Mouse (Mus musculus) limb, embryonic 11.5 days (tissue): Measurements from ENCODE around the gene Fam131a. TPM values are rescaled to one million over a fixed set of nuclear protein-coding genes. Genes with fewer than 3 reads are reported as not detected.
A peak's percentile ranks its signal among the peaks of the same experiment; 100 is the strongest.

Experiments
- ATAC-seq: fragments of 200-750 bp; cut with Nextera tagmentation; 2 replicates; pipeline ENCODE4 v1.8.0; 2017; ENCODE audit warnings: low read depth; ENCODE audit not compliant: insufficient number of reproducible peaks, low FRiP score, low TSS enrichment
- DNase-seq: peaks from one replicate; pipeline ENCODE4 v3.0.0-alpha.2; 2015; ENCODE audit warnings: low spot score
- H3K27ac ChIP-seq: fragments of 300-500 bp; sonication (generic); replicated peaks from 2 replicates; pipeline ENCODE4 v1.5.1; 2014; ENCODE audit warnings: low read depth, mild to moderate bottlenecking, low read length
- H3K27me3 ChIP-seq: fragments of 300-500 bp; sonication (generic); 2 replicates; pipeline ENCODE4 v1.6.1; 2014; ENCODE audit warnings: mild to moderate bottlenecking, low read length, mixed read lengths; ENCODE audit not compliant: control insufficient read depth, insufficient read depth
- H3K36me3 ChIP-seq: fragments of 300-500 bp; sonication (generic); 2 replicates; pipeline ENCODE4 v1.6.1; 2014; ENCODE audit warnings: mild to moderate bottlenecking, low read length, moderate library complexity, mixed read lengths; ENCODE audit not compliant: control insufficient read depth, insufficient read depth
- H3K4me1 ChIP-seq: fragments of 300-500 bp; sonication (generic); 2 replicates; pipeline ENCODE4 v1.6.1; 2014; ENCODE audit warnings: low read length, mixed read lengths; ENCODE audit not compliant: control insufficient read depth, insufficient read depth
- H3K4me2 ChIP-seq: fragments of 300-500 bp; sonication (generic); 2 replicates; pipeline ENCODE4 v1.6.1; 2014; ENCODE audit warnings: low read depth, mild to moderate bottlenecking, moderate library complexity; ENCODE audit not compliant: severe bottlenecking
- H3K4me3 ChIP-seq: fragments of 300-500 bp; sonication (generic); 2 replicates; pipeline ENCODE4 v1.5.1; 2014; ENCODE audit warnings: low read depth, low read length
- H3K9ac ChIP-seq: fragments of 300-500 bp; sonication (generic); 2 replicates; pipeline ENCODE4 v1.6.1; 2014; ENCODE audit warnings: mild to moderate bottlenecking, low read length
- H3K9me3 ChIP-seq: fragments of 300-500 bp; sonication (generic); 2 replicates; pipeline ENCODE4 v1.6.1; 2016; ENCODE audit warnings: low read length; ENCODE audit not compliant: control insufficient read depth
- WGBS: fragments of 180-500 bp; shearing (Covaris S2); extraction: QIAGEN DNeasy Blood & Tissue Kit; methylation state at CpG from one replicate; pipeline ENCODE4 v1.1.7; 2014; 5-methylcytosine and 5-hydroxymethylcytosine counted together
- polyA plus RNA-seq: library from polyadenylated mRNA; unstranded; fragments of >200 nt; fragmentation: Nextera tagmentation; extraction: Ambion mirVana; gene quantifications from 2 replicates; pipeline ENCODE4 v1.2.1, GENCODE M21; 2014

The Fam131a gene
- polyA plus RNA-seq, 1 experiment from 2014 or later: 3.5 TPM

DNA sequence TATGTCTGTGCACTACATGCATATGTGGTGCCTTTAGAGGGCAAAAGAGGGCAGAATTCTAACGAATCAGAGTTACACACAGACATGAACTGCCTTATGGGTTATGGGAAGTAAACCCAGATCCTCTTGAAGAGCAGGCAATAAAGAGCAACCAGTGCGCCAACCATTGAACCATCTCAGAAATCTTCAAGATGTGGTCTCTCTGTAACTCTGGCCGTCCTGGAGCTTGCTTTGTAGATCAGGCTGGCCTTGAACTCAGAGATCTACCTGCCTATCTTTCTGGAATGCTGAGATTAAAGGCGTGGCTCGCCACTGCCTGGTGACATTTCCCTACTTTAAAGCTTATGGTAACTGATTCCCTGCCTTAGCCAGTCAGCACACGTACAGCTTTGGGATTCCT is 21.2 kb upstream of the Fam131a start:
- H3K9me3 ChIP-seq: no peaks in the 10 kb centered on the region
- DNase-seq: no peak
- 30% methylated on average over 6 of the region's 6 CpGs for WGBS
- peaks cover 14% of the 10 kb centered on the region for H3K36me3 ChIP-seq
- 0 out of 2 replicates have a peak, but pooled peaks have one; percentile 6 for ATAC-seq
- H3K4me1 ChIP-seq: peaks cover 12% of the 10 kb centered on the region
- H3K9ac ChIP-seq: no peak overlapping the region
- no peaks in the 10 kb centered on the region for H3K27me3 ChIP-seq
- H3K27ac ChIP-seq: no peak overlapping the region
- H3K4me2 ChIP-seq: peak overlapping the region; percentile 39; the same call in 1 of the 2 replicates
- H3K4me3 ChIP-seq: peak overlapping the region; percentile 96

- Histone ChIP-seq H3K4me2 (peak overlapping the region; percentile 82), H3K36me3 (peaks cover 14% of the 10 kb centered on the region), H3K27ac (peak overlapping the region; percentile 94), H3K27me3 (no peaks in the 10 kb centered on the region), H3K4me1 (peaks cover 12% of the 10 kb centered on the region), H3K9ac (peak overlapping the region; percentile 95), H3K9me3 (no peaks in the 10 kb centered on the region), H3K4me3 (peak overlapping the region; percentile 96)
- ATAC-seq: peak; percentile 94
- WGBS: under 1% methylated on average over 33 of the region's 38 CpGs
- DNase-seq: peak; percentile 96
These were observed 20.5 kb upstream of the Fam131a start for GRCm38 (mm10) chr16:20672500-20672902.

DNA sequence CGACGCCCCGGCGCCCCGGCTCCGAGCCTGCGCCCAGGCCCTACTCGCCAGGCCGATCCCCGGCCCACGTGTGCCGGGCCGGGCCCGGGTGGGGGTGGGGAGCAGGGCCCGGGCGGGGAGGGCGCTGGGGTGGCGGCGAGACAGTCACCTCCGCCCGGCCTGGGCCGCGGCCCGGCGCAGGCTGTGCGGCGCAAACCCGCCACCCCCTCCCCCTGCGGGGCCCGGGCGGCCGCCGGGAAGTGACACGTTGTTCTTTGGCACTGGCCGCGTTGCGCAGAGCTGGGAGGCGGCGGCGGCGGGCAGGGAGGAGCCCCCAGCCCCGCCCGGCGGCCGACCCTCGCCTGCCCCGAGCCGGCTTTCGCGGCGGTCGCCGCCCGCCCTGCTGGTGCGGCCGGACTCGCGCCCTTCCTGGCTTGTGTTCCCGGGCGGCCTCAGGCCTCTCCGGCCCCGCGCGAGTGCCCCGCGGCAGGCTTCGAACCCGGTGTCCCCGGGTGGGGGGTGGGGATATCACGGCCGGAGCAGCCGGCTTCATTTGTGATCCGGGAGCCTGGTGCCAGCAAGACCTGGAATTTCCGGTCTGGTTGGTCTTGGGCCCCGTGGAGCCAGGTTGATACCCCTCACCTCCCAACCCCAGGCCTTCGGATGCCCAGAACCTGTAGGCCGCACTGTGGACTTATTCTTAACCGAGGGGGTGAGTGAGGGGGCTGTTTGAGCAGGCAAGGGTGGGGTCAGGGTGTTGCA is 19.9 kb upstream of the Fam131a start:
- H3K9ac ChIP-seq: peak overlapping the region; percentile 95
- H3K4me2 ChIP-seq: peak overlapping the region; percentile 82
- peak overlapping the region; percentile 96 for H3K4me3 ChIP-seq
- no peaks in the 10 kb centered on the region for H3K9me3 ChIP-seq
- ATAC-seq: peak; percentile 79; the same call in 1 of the 2 replicates
- WGBS: under 1% methylated on average over 55 of the region's 78 CpGs
- peak overlapping the region; percentile 94 for H3K27ac ChIP-seq
- peaks cover 17% of the 10 kb centered on the region for H3K36me3 ChIP-seq
- peaks cover 12% of the 10 kb centered on the region for H3K4me1 ChIP-seq
- no peaks in the 10 kb centered on the region for H3K27me3 ChIP-seq
- peak; percentile 51 for DNase-seq

GRCm38 (mm10) chr16:20673706-20674303 is 19.2 kb upstream of the Fam131a start:
- Histone ChIP-seq H3K27me3 (no peaks in the 10 kb centered on the region), H3K4me3 (peak overlapping the region; percentile 96), H3K4me2 (peak overlapping the region; percentile 82), H3K4me1 (peaks cover 12% of the 10 kb centered on the region), H3K9ac (peak overlapping the region; percentile 95), H3K9me3 (no peaks in the 10 kb centered on the region), H3K27ac (no peak overlapping the region; the same call in 1 of the 2 replicates), H3K36me3 (peaks cover 19% of the 10 kb centered on the region)
- DNase-seq (peak; percentile 32), ATAC-seq (no peak)
- 8% methylated on average over 14 of the region's 14 CpGs for WGBS

DNA sequence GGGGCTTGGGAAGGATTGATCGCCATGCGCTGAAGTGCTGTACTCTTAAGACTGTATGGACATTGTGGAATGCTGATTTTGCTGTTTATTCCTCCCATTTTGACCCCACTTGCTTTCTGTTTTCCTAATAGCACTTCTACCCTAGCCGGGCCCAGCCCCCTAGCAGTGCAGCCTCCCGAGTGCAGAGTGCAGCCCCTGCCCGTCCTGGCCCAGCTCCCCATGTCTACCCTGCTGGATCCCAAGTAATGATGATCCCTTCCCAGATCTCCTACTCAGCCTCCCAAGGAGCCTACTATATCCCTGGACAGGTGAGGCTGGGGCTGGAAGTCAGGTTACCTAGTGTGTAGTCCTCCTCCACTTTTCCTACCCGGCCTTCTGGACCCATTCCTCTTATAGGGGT is 17.8 kb upstream of the Fam131a start:
- Histone ChIP-seq H3K9ac (no peak overlapping the region), H3K4me3 (no peak overlapping the region), H3K36me3 (peaks cover 25% of the 10 kb centered on the region), H3K4me1 (peaks cover 12% of the 10 kb centered on the region), H3K4me2 (no peak overlapping the region), H3K27me3 (no peaks in the 10 kb centered on the region), H3K9me3 (no peaks in the 10 kb centered on the region), H3K27ac (no peak overlapping the region)
- no peak for ATAC-seq
- 95% methylated on average over 6 of the region's 6 CpGs for WGBS
- DNase-seq: no peak

GRCm38 (mm10) chr16:20676702-20677101 is 16.3 kb upstream of the Fam131a start:
- 80% methylated on average over 4 of the region's 4 CpGs for WGBS
- peaks cover 36% of the 10 kb centered on the region for H3K36me3 ChIP-seq
- no peak overlapping the region for H3K9ac ChIP-seq
- H3K27ac ChIP-seq: no peak overlapping the region
- H3K9me3 ChIP-seq: no peaks in the 10 kb centered on the region
- H3K4me1 ChIP-seq: peaks cover 12% of the 10 kb centered on the region
- no peak overlapping the region for H3K4me3 ChIP-seq
- H3K4me2 ChIP-seq: no peak overlapping the region
- no peaks in the 10 kb centered on the region for H3K27me3 ChIP-seq
- DNase-seq: no peak
- ATAC-seq: no peak

DNA sequence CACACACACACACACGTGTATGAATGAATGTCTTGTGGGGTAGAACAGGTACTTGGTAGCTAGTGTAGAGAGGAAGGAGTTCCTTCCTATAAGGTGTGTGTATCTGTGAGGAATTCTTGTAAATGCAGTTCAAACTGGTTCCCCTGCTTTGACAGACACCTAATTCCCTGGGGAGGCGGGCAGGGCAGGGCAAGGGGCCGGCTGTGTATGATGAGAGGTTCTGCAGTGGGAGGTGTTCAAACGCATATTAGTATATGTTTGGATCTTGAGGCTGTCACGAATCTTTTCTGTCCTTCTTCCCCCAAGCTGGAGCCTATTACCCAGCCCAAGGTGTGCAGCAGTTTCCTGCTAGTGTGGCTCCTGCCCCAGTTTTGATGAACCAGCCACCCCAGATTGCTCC is 15.7 kb upstream of the Fam131a start:
- Histone ChIP-seq H3K27me3 (no peaks in the 10 kb centered on the region), H3K36me3 (peaks cover 43% of the 10 kb centered on the region), H3K27ac (no peak overlapping the region), H3K4me1 (peaks cover 10% of the 10 kb centered on the region), H3K9ac (no peak overlapping the region), H3K9me3 (no peaks in the 10 kb centered on the region), H3K4me3 (no peak overlapping the region), H3K4me2 (no peak overlapping the region)
- 89% methylated on average over 5 of the region's 5 CpGs for WGBS
- no peak for DNase-seq
- no peak for ATAC-seq

DNA sequence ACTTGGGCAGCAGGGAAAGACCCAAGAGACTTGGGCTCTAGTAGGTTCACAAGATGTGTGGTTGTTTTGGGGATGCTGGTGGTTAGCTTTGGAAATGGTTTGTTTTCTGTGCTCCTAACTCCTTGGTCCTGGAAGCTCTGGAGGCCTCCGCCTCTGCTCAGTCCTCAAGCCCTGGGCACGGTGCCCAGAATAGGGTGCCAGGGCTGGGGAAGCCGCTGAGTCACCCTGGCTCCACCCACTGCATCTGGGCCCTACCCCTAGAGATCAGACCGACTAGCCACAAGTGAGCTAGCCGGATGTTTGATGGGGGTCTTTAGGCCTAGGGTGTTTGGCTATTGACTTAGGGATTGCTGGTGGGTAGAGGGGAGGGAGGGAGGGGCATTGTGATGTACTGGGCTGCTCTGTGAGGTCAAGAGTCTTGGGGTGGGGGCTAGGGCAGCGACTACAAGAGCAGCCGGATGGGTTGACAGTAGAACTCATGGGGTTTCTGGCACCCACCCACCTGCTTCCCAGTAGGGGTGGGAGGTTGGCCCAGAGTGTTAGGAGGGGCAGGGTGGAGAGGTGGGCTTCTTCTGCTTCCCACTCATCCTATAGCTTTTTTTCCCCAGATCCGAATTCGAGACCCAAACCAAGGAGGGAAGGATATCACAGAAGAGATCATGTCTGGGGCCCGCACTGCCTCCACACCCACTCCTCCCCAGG is 14.9 kb upstream of the Fam131a start:
- Histone ChIP-seq H3K4me3 (no peak overlapping the region), H3K27ac (no peak overlapping the region), H3K4me2 (no peak overlapping the region), H3K36me3 (peaks cover 46% of the 10 kb centered on the region), H3K9ac (no peak overlapping the region), H3K4me1 (peaks cover 10% of the 10 kb centered on the region), H3K27me3 (no peaks in the 10 kb centered on the region), H3K9me3 (no peaks in the 10 kb centered on the region)
- WGBS: 91% methylated on average over 10 of the region's 10 CpGs
- no peak for ATAC-seq
- no peak for DNase-seq
